Mouse (Mus musculus): ENCODE measurements around the gene Nbeal1. TPM values are rescaled to one million over a fixed set of nuclear protein-coding genes. Genes with fewer than 3 reads are reported as not detected.
A peak's percentile ranks its signal among the peaks of the same experiment; 100 is the strongest.

Gene Nbeal1
- 10.7 and 13.1 TPM in 2 replicates for polyA plus RNA-seq (2014; fragmentation: Nextera tagmentation; extraction: Ambion mirVana)

DNA sequence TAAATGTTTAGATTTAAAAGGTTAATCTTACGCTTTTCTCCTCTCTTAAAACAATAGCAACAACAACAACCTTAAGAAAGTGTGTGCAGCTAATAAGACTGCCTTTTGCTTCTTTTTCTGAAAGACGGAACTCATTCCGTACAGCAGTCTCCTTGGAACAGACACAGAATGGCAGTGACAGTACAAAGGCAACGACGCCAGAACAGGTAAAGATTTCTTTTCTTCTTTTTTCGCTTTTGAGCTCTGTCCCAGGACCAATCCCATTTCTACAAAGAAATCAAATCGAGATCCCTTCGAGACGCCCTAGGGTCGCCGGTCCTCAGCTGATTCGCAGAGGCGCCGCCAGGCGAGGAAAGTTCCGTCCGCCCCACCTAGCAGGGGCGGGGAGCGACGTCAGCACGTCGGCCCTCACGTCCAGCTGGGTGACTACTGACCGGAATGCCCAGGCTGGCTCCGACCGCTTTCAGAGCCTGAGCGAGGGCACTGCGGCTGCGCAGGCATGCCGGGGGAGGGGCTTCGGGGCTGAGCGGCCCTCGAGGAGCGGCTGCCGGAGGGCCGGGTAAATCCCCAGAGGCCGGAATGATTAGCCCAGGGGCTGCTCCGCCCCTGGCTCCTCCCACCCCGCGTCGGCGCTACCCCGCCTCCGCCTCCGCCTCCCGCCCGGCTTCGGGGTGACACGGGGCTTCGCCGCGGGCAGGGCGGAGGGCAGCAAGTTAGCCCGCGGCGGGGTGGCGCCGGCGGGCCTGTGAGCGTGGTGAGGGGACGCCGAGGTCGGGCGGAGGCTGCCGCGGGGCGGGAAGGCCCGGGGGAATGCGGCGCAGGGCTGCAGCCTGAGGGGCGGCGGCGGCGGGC lies at the start of gene Nbeal1:
Gene Nbeal1 (plus strand): TSS at position 668 of the 852 bp plus-strand sequence.
- Histone ChIP-seq H3K27ac (ENCODE audit: low read depth, low read length) (peak within 1 kb of the TSS; percentile 94), H3K4me2 (replicated peaks; ENCODE audit: low read depth, low read length) (peak within 1 kb of the TSS; percentile 63), H3K4me3 (ENCODE audit: low read length) (peak within 1 kb of the TSS; percentile 87), H3K4me1 (ENCODE audit: control insufficient read depth, insufficient read depth, low read length) (peaks cover 8% of the 10 kb centered on the region; the same call in 1 of the 2 replicates), H3K9ac (ENCODE audit: low read depth, low read length) (peak within 1 kb of the TSS; percentile 89), H3K27me3 (ENCODE audit: control insufficient read depth, insufficient read depth, low read length) (no peaks in the 10 kb centered on the region), H3K9me3 (ENCODE audit: control insufficient read depth, low read length) (no peaks in the 10 kb centered on the region), H3K36me3 (ENCODE audit: control insufficient read depth, insufficient read depth, low read length) (no peaks in the 10 kb centered on the region)
- under 1% methylated on average over 71 of the region's 74 CpGs for WGBS
- peak; percentile 99 for ATAC-seq (ENCODE audit: low FRiP score, low TSS enrichment)

GRCm38 (mm10) chr1:60137346-60137745 lies 43.1 kb upstream of the Nbeal1 start:
- Histone ChIP-seq H3K9me3 (ENCODE audit: control insufficient read depth, low read length) (no peaks in the 10 kb centered on the region), H3K27me3 (ENCODE audit: control insufficient read depth, insufficient read depth, low read length) (no peaks in the 10 kb centered on the region), H3K9ac (ENCODE audit: low read depth, low read length) (no peak overlapping the region), H3K4me3 (ENCODE audit: low read length) (no peak overlapping the region), H3K27ac (ENCODE audit: low read depth, low read length) (no peak overlapping the region), H3K4me1 (ENCODE audit: control insufficient read depth, insufficient read depth, low read length) (no peaks in the 10 kb centered on the region), H3K4me2 (replicated peaks; ENCODE audit: low read depth, low read length) (no peak overlapping the region), H3K36me3 (ENCODE audit: control insufficient read depth, insufficient read depth, low read length) (no peaks in the 10 kb centered on the region; the same call in 1 of the 2 replicates)
- ATAC-seq (ENCODE audit: low FRiP score, low TSS enrichment): peak; percentile 64; the same call in 1 of the 2 replicates
- WGBS: 52% methylated on average over 9 of the region's 9 CpGs

GRCm38 (mm10) chr1:60152700-60153099 lies 27.7 kb upstream of the Nbeal1 start:
- no peak for ATAC-seq (ENCODE audit: low FRiP score, low TSS enrichment)
- H3K4me1 ChIP-seq (ENCODE audit: control insufficient read depth, insufficient read depth, low read length): no peaks in the 10 kb centered on the region
- no peaks in the 10 kb centered on the region for H3K9me3 ChIP-seq (ENCODE audit: control insufficient read depth, low read length)
- H3K27ac ChIP-seq (ENCODE audit: low read depth, low read length): no peak overlapping the region
- 74% methylated on average over 5 of the region's 5 CpGs for WGBS
- H3K4me2 ChIP-seq (replicated peaks; ENCODE audit: low read depth, low read length): no peak overlapping the region
- no peak overlapping the region for H3K9ac ChIP-seq (ENCODE audit: low read depth, low read length)
- H3K27me3 ChIP-seq (ENCODE audit: control insufficient read depth, insufficient read depth, low read length): no peaks in the 10 kb centered on the region
- H3K4me3 ChIP-seq (ENCODE audit: low read length): no peak overlapping the region
- H3K36me3 ChIP-seq (ENCODE audit: control insufficient read depth, insufficient read depth, low read length): peaks cover 6% of the 10 kb centered on the region; the same call in 1 of the 2 replicates

DNA sequence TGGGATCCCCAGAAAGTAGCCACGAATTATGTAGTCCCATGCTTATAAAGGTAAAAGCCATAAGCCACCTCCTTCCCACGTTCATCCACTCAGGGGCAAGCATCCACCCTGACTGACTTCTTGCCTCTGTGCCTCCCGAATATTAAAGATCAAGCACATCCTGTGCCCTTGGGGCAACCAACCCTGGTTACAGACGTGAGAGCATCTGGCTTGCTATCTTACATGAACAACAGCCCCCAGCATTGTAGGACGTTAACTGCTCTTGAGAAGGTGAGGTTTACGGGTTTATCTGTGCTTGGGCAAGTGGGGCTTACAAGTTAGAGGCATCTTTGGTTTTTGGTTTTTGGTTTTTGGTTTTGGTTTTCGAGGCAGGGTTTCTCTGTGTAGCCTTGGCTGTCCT lies 23.7 kb upstream of the Nbeal1 start:
- Histone ChIP-seq H3K4me2 (replicated peaks; ENCODE audit: low read depth, low read length) (no peak overlapping the region), H3K27ac (ENCODE audit: low read depth, low read length) (no peak overlapping the region), H3K27me3 (ENCODE audit: control insufficient read depth, insufficient read depth, low read length) (no peaks in the 10 kb centered on the region), H3K4me3 (ENCODE audit: low read length) (no peak overlapping the region), H3K4me1 (ENCODE audit: control insufficient read depth, insufficient read depth, low read length) (no peaks in the 10 kb centered on the region), H3K9me3 (ENCODE audit: control insufficient read depth, low read length) (no peaks in the 10 kb centered on the region), H3K36me3 (ENCODE audit: control insufficient read depth, insufficient read depth, low read length) (no peaks in the 10 kb centered on the region), H3K9ac (ENCODE audit: low read depth, low read length) (no peak overlapping the region)
- WGBS: 82% methylated on average over 7 of the region's 7 CpGs
- ATAC-seq (ENCODE audit: low FRiP score, low TSS enrichment): no peak

GRCm38 (mm10) chr1:60158411-60158810 lies 22.0 kb upstream of the Nbeal1 start:
- Histone ChIP-seq H3K27me3 (ENCODE audit: control insufficient read depth, insufficient read depth, low read length) (no peaks in the 10 kb centered on the region), H3K9me3 (ENCODE audit: control insufficient read depth, low read length) (no peaks in the 10 kb centered on the region), H3K4me1 (ENCODE audit: control insufficient read depth, insufficient read depth, low read length) (no peaks in the 10 kb centered on the region), H3K27ac (ENCODE audit: low read depth, low read length) (no peak overlapping the region), H3K4me3 (ENCODE audit: low read length) (no peak overlapping the region), H3K36me3 (ENCODE audit: control insufficient read depth, insufficient read depth, low read length) (no peaks in the 10 kb centered on the region), H3K4me2 (replicated peaks; ENCODE audit: low read depth, low read length) (no peak overlapping the region), H3K9ac (ENCODE audit: low read depth, low read length) (no peak overlapping the region)
- WGBS: 39% methylated on average over 3 of the region's 3 CpGs
- ATAC-seq (ENCODE audit: low FRiP score, low TSS enrichment): no peak; the same call in 1 of the 2 replicates

DNA sequence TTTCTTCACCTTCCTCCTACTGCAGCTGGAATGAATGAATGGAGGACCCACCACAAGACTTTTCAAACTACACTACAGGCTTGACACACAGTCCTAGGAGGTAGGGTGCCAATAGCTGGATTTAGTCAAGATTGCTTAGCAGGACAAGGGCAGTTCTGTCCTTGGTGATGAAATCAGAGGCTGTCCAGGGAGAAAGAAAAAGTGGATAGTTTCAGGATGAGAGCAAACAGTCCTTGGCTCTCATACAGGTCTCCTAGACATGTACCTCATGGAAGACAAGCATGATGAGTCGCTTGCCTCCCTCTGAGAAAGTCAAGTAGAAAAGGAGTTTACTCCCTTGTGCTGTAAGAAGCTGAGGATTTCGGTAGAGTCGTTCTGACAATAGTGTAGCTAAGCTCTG lies 16.7 kb upstream of the Nbeal1 start:
- ATAC-seq (ENCODE audit: low FRiP score, low TSS enrichment): no peak
- Histone ChIP-seq H3K4me1 (ENCODE audit: control insufficient read depth, insufficient read depth, low read length) (no peaks in the 10 kb centered on the region), H3K4me3 (ENCODE audit: low read length) (no peak overlapping the region), H3K4me2 (replicated peaks; ENCODE audit: low read depth, low read length) (no peak overlapping the region), H3K27me3 (ENCODE audit: control insufficient read depth, insufficient read depth, low read length) (no peaks in the 10 kb centered on the region), H3K36me3 (ENCODE audit: control insufficient read depth, insufficient read depth, low read length) (no peaks in the 10 kb centered on the region), H3K9ac (ENCODE audit: low read depth, low read length) (no peak overlapping the region), H3K9me3 (ENCODE audit: control insufficient read depth, low read length) (no peaks in the 10 kb centered on the region), H3K27ac (ENCODE audit: low read depth, low read length) (no peak overlapping the region)
- WGBS: 96% methylated on average over 3 of the region's 3 CpGs

GRCm38 (mm10) chr1:60169626-60170025 lies 10.8 kb upstream of the Nbeal1 start:
- no peaks in the 10 kb centered on the region for H3K27me3 ChIP-seq (ENCODE audit: control insufficient read depth, insufficient read depth, low read length)
- no peaks in the 10 kb centered on the region for H3K4me1 ChIP-seq (ENCODE audit: control insufficient read depth, insufficient read depth, low read length)
- no peak overlapping the region for H3K9ac ChIP-seq (ENCODE audit: low read depth, low read length)
- H3K9me3 ChIP-seq (ENCODE audit: control insufficient read depth, low read length): no peaks in the 10 kb centered on the region
- 90% methylated on average over 2 of the region's 2 CpGs for WGBS
- H3K27ac ChIP-seq (ENCODE audit: low read depth, low read length): no peak overlapping the region
- no peak overlapping the region for H3K4me2 ChIP-seq (replicated peaks; ENCODE audit: low read depth, low read length)
- no peaks in the 10 kb centered on the region for H3K36me3 ChIP-seq (ENCODE audit: control insufficient read depth, insufficient read depth, low read length)
- no peak for ATAC-seq (ENCODE audit: low FRiP score, low TSS enrichment)
- H3K4me3 ChIP-seq (ENCODE audit: low read length): no peak overlapping the region

DNA sequence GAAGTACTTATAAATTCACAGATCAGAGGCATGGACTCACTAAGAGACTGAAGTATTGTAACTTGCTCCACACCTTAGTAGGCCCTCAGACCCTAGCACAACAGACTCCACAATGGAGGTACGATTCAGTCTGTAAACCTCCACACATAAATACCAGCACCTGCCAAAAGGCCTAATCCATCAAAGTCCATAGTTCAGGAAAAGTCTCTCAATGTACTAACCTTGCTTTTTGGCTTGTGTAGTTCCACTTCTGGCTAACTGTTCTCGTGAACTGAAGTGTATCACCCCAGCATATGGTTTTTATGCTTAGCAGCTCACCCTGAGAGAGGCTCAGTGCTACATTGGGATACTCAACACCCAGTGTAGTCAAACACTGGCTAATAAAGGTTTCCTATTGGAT lies 10.1 kb upstream of the Nbeal1 start:
- 64% methylated on average over 2 of the region's 2 CpGs for WGBS
- H3K4me3 ChIP-seq (ENCODE audit: low read length): no peak overlapping the region
- H3K36me3 ChIP-seq (ENCODE audit: control insufficient read depth, insufficient read depth, low read length): no peaks in the 10 kb centered on the region
- no peak overlapping the region for H3K27ac ChIP-seq (ENCODE audit: low read depth, low read length)
- H3K4me2 ChIP-seq (replicated peaks; ENCODE audit: low read depth, low read length): no peak overlapping the region
- no peaks in the 10 kb centered on the region for H3K27me3 ChIP-seq (ENCODE audit: control insufficient read depth, insufficient read depth, low read length)
- no peaks in the 10 kb centered on the region for H3K4me1 ChIP-seq (ENCODE audit: control insufficient read depth, insufficient read depth, low read length)
- H3K9ac ChIP-seq (ENCODE audit: low read depth, low read length): no peak overlapping the region
- ATAC-seq (ENCODE audit: low FRiP score, low TSS enrichment): no peak
- H3K9me3 ChIP-seq (ENCODE audit: control insufficient read depth, low read length): no peaks in the 10 kb centered on the region

GRCm38 (mm10) chr1:60173119-60173518 lies 7.3 kb upstream of the Nbeal1 start:
- no peak overlapping the region for H3K27ac ChIP-seq (ENCODE audit: low read depth, low read length)
- no peaks in the 10 kb centered on the region for H3K9me3 ChIP-seq (ENCODE audit: control insufficient read depth, low read length)
- WGBS: 86% methylated on average over 3 of the region's 3 CpGs
- no peak overlapping the region for H3K4me2 ChIP-seq (replicated peaks; ENCODE audit: low read depth, low read length)
- no peaks in the 10 kb centered on the region for H3K27me3 ChIP-seq (ENCODE audit: control insufficient read depth, insufficient read depth, low read length)
- no peak for ATAC-seq (ENCODE audit: low FRiP score, low TSS enrichment)
- H3K4me3 ChIP-seq (ENCODE audit: low read length): no peak overlapping the region
- H3K4me1 ChIP-seq (ENCODE audit: control insufficient read depth, insufficient read depth, low read length): no peaks in the 10 kb centered on the region
- H3K36me3 ChIP-seq (ENCODE audit: control insufficient read depth, insufficient read depth, low read length): no peaks in the 10 kb centered on the region
- no peak overlapping the region for H3K9ac ChIP-seq (ENCODE audit: low read depth, low read length)
